Comparison of ENCODE assay signal across 10 mouse cellular contexts in genomic region chr2:161339327-161340001, GRCm38 (mm10).
DNase-seq lines count a peak whose midpoint lies in the region; ATAC-seq lines count a peak whose summit lies in the region.
"Had no signal": no experiment of that assay in that cellular context is flagged by ENCODE, and none has a peak within 500 bp of the region (broad histone marks: within the 10 kb centered on the region; RNA-seq: fewer than 3 reads in every experiment).

No protein-coding gene starts in this region.

- DNase-seq in R1 (ENCODE audit: low read depth, low spot score): peak; percentile 91
- DNase-seq in embryonic facial prominence, embryonic 11.5 days (ENCODE audit: low spot score): peak; percentile 59
- peak; percentile 53 for DNase-seq in hindbrain, embryonic 14.5 days (ENCODE audit: low spot score)
- DNase-seq in thymus, adult 18-20 months: no peak
- no peak for DNase-seq in liver
- DNase-seq: kidney, postnatal 10 days had no signal

- no peaks in the 10 kb centered on the region for H3K9me3 ChIP-seq in embryonic facial prominence, embryonic 11.5 days (replicated peaks; ENCODE audit: control insufficient read depth, low read length)
- no peaks in the 10 kb centered on the region for H3K9me3 ChIP-seq in hindbrain, embryonic 14.5 days (ENCODE audit: control insufficient read depth, low read length)
- no peaks in the 10 kb centered on the region for H3K9me3 ChIP-seq in midbrain, embryonic 16.5 days (replicated peaks; ENCODE audit: control insufficient read depth, low read length, poor library complexity, severe bottlenecking)

- H3K9ac ChIP-seq in embryonic facial prominence, embryonic 11.5 days (replicated peaks; ENCODE audit: low read length): no peak overlapping the region
- no peak overlapping the region for H3K9ac ChIP-seq in hindbrain, embryonic 14.5 days
- no peak overlapping the region for H3K9ac ChIP-seq in midbrain, embryonic 16.5 days (ENCODE audit: low read depth, low read length)
- H3K9ac ChIP-seq: liver, embryonic 14.5 days had no signal

- H3K27me3 ChIP-seq in embryonic facial prominence, embryonic 11.5 days (ENCODE audit: control insufficient read depth, insufficient read depth, low read length): no peaks in the 10 kb centered on the region
- H3K27me3 ChIP-seq in hindbrain, embryonic 14.5 days (ENCODE audit: control insufficient read depth, insufficient read depth, low read length): no peaks in the 10 kb centered on the region; the same call in 1 of the 2 replicates
- H3K27me3 ChIP-seq in midbrain, embryonic 16.5 days (ENCODE audit: control insufficient read depth, insufficient read depth, low read depth, low read length): no peaks in the 10 kb centered on the region; the same call in 1 of the 2 replicates

- no peaks in the 10 kb centered on the region for H3K4me1 ChIP-seq in embryonic facial prominence, embryonic 11.5 days (ENCODE audit: control insufficient read depth, insufficient read depth, low read length)
- H3K4me1 ChIP-seq in hindbrain, embryonic 14.5 days (replicated peaks; ENCODE audit: control insufficient read depth, insufficient read depth, low read length): peaks cover 30% of the 10 kb centered on the region
- peaks cover 20% of the 10 kb centered on the region for H3K4me1 ChIP-seq in midbrain, embryonic 16.5 days (ENCODE audit: control insufficient read depth, insufficient read depth, low read length)

- H3K4me2 ChIP-seq in embryonic facial prominence, embryonic 11.5 days (ENCODE audit: low read depth, low read length): no peak overlapping the region
- H3K4me2 ChIP-seq in hindbrain, embryonic 14.5 days (replicated peaks): peak overlapping the region; percentile 18
- peak overlapping the region; percentile 13; the same call in 1 of the 2 replicates for H3K4me2 ChIP-seq in midbrain, embryonic 16.5 days (ENCODE audit: low read length)

- ATAC-seq in embryonic facial prominence, embryonic 11.5 days (replicated peaks; ENCODE audit: insufficient number of reproducible peaks, low FRiP score, low TSS enrichment, low read depth): 0 out of 2 replicates have a peak, but pooled peaks have one; percentile 31
- ATAC-seq in hindbrain, embryonic 14.5 days (ENCODE audit: low FRiP score): peak; percentile 46; the same call in 1 of the 2 replicates
- peak; percentile 50; the same call in 1 of the 2 replicates for ATAC-seq in midbrain, embryonic 16.5 days
- ATAC-seq in megakaryocyte-erythroid progenitor cell, adult 5-6 weeks (replicated peaks; ENCODE audit: low FRiP score, low TSS enrichment, poor library complexity, severe bottlenecking): no peak
- ATAC-seq in erythroid progenitor cell, adult 5-6 weeks (replicated peaks; ENCODE audit: low FRiP score, poor library complexity, severe bottlenecking): no peak

- no peak overlapping the region for H3K4me3 ChIP-seq in embryonic facial prominence, embryonic 11.5 days (ENCODE audit: low read depth, low read length)
- H3K4me3 ChIP-seq in hindbrain, embryonic 14.5 days (replicated peaks; ENCODE audit: low read length): no peak overlapping the region
- no peak overlapping the region for H3K4me3 ChIP-seq in midbrain, embryonic 16.5 days (ENCODE audit: low read depth, low read length)

- no peak overlapping the region; the same call in 1 of the 2 replicates for H3K27ac ChIP-seq in embryonic facial prominence, embryonic 11.5 days (replicated peaks; ENCODE audit: low read depth, low read length)
- peak overlapping the region; percentile 56 for H3K27ac ChIP-seq in hindbrain, embryonic 14.5 days
- H3K27ac ChIP-seq in midbrain, embryonic 16.5 days (ENCODE audit: low read length): peak overlapping the region; percentile 71
- H3K27ac ChIP-seq: liver, embryonic 14.5 days had no signal

- H3K36me3 ChIP-seq in embryonic facial prominence, embryonic 11.5 days (replicated peaks; ENCODE audit: control insufficient read depth, insufficient read depth, low read depth, low read length): no peaks in the 10 kb centered on the region
- H3K36me3 ChIP-seq in hindbrain, embryonic 14.5 days (replicated peaks; ENCODE audit: control insufficient read depth, insufficient read depth): no peaks in the 10 kb centered on the region
- H3K36me3 ChIP-seq in midbrain, embryonic 16.5 days (ENCODE audit: control insufficient read depth, insufficient read depth, low read length): no peaks in the 10 kb centered on the region

- 9% methylated on average over 14 of the region's 14 CpGs for WGBS in embryonic facial prominence, embryonic 11.5 days
- 6% methylated on average over 14 of the region's 14 CpGs for WGBS in hindbrain, embryonic 14.5 days
- 3% methylated on average over 14 of the region's 14 CpGs for WGBS in midbrain, embryonic 16.5 days

Comparison
In these comparisons a context has a peak if more than half of its experiments do, and no peak if none do; other contexts are left out.
1. DNase-seq: peak in R1 (single experiment), embryonic facial prominence, embryonic 11.5 days (single experiment) and hindbrain, embryonic 14.5 days (single experiment); none in thymus, adult 18-20 months (0 of 2) and liver (single experiment).
2. ATAC-seq: peak in embryonic facial prominence, embryonic 11.5 days (single experiment), hindbrain, embryonic 14.5 days (single experiment) and midbrain, embryonic 16.5 days (single experiment); none in megakaryocyte-erythroid progenitor cell, adult 5-6 weeks (single experiment) and erythroid progenitor cell, adult 5-6 weeks (single experiment).